Mouse (Mus musculus): ENCODE data around the gene Angptl7.
A peak's percentile ranks its signal among the peaks of the same experiment; 100 is the strongest.

Gene Angptl7

GRCm38 (mm10) chr4:148455477-148456025 is 44.7 kb downstream of the Angptl7 start:
- peak; percentile 59 for DNase-seq (ENCODE audit: extremely low read depth, low read depth, low spot score)

- no peak for DNase-seq (ENCODE audit: extremely low read depth, low read depth, low spot score)
These were observed 46.6 kb downstream of the Angptl7 start for GRCm38 (mm10) chr4:148453707-148454106.

- DNase-seq (ENCODE audit: extremely low read depth, low read depth, low spot score) = no peak
These were observed 51.4 kb downstream of the Angptl7 start for GRCm38 (mm10) chr4:148448853-148449245.

GRCm38 (mm10) chr4:148448179-148448852 is 51.9 kb downstream of the Angptl7 start, which contains the start of gene Mtor:
Gene Mtor, plus strand, starts transcription at chr4:148448611.
- DNase-seq (ENCODE audit: extremely low read depth, low read depth, low spot score) = peak; percentile 99
